Mouse (Mus musculus): ENCODE results near the gene Eif4e. TPM values are rescaled to one million over a fixed set of nuclear protein-coding genes. Genes with fewer than 3 reads are reported as not detected.

Eif4e gene
- polyA plus RNA-seq, 1 experiment = not detected

- no peak for TF ChIP-seq CTCF (IDR thresholded peaks at IDR 0.05; ENCODE audit: insufficient read depth, low read depth, low read length)
- no peak for TF ChIP-seq POLR2A (IDR thresholded peaks at IDR 0.05; ENCODE audit: insufficient read depth, low read depth, low read length)
- WGBS = 89% methylated on average over 3 of the region's 3 CpGs
- H3K27ac ChIP-seq (ENCODE audit: insufficient read depth, low read depth, low read length) = no peak overlapping the region
- H3K4me1 ChIP-seq (ENCODE audit: control insufficient read depth, insufficient read depth, low read length) = no peaks in the 10 kb centered on the region
- H3K4me3 ChIP-seq (ENCODE audit: insufficient read depth, low read depth, low read length) = no peak overlapping the region
These were observed 11.2 kb upstream of the Eif4e start for GRCm38 (mm10) chr3:138514749-138515148.

GRCm38 (mm10) chr3:138515656-138516370 is 10.2 kb upstream of the Eif4e start:
- 61% methylated on average over 10 of the region's 10 CpGs for WGBS
- no peaks in the 10 kb centered on the region for H3K4me1 ChIP-seq (ENCODE audit: control insufficient read depth, insufficient read depth, low read length)
- H3K4me3 ChIP-seq (ENCODE audit: insufficient read depth, low read depth, low read length) = no peak overlapping the region
- H3K27ac ChIP-seq (ENCODE audit: insufficient read depth, low read depth, low read length) = no peak overlapping the region
- no peak for TF ChIP-seq CTCF (IDR thresholded peaks at IDR 0.05; ENCODE audit: insufficient read depth, low read depth, low read length)
- TF ChIP-seq POLR2A (IDR thresholded peaks at IDR 0.05; ENCODE audit: insufficient read depth, low read depth, low read length) = no peak

- TF ChIP-seq POLR2A (IDR thresholded peaks at IDR 0.05; ENCODE audit: insufficient read depth, low read depth, low read length) (no peak), CTCF (IDR thresholded peaks at IDR 0.05; ENCODE audit: insufficient read depth, low read depth, low read length) (no peak)
- no peak overlapping the region for H3K4me3 ChIP-seq (ENCODE audit: insufficient read depth, low read depth, low read length)
- no peak overlapping the region for H3K27ac ChIP-seq (ENCODE audit: insufficient read depth, low read depth, low read length)
- H3K4me1 ChIP-seq (ENCODE audit: control insufficient read depth, insufficient read depth, low read length) = no peaks in the 10 kb centered on the region
- WGBS = 80% methylated on average over 3 of the region's 3 CpGs
These were observed 8.1 kb upstream of the Eif4e start for GRCm38 (mm10) chr3:138517881-138518280.

GRCm38 (mm10) chr3:138519218-138519617 is 6.8 kb upstream of the Eif4e start:
- Histone ChIP-seq H3K27ac (ENCODE audit: insufficient read depth, low read depth, low read length) (no peak overlapping the region), H3K4me3 (ENCODE audit: insufficient read depth, low read depth, low read length) (no peak overlapping the region), H3K4me1 (ENCODE audit: control insufficient read depth, insufficient read depth, low read length) (no peaks in the 10 kb centered on the region)
- TF ChIP-seq POLR2A (IDR thresholded peaks at IDR 0.05; ENCODE audit: insufficient read depth, low read depth, low read length) (no peak), CTCF (IDR thresholded peaks at IDR 0.05; ENCODE audit: insufficient read depth, low read depth, low read length) (no peak)
- WGBS = 87% methylated on average over 6 of the region's 6 CpGs

- H3K4me3 ChIP-seq (ENCODE audit: insufficient read depth, low read depth, low read length) = no peak overlapping the region
- peaks cover 7% of the 10 kb centered on the region for H3K4me1 ChIP-seq (ENCODE audit: control insufficient read depth, insufficient read depth, low read length)
- H3K27ac ChIP-seq (ENCODE audit: insufficient read depth, low read depth, low read length) = no peak overlapping the region
- no peak for TF ChIP-seq POLR2A (IDR thresholded peaks at IDR 0.05; ENCODE audit: insufficient read depth, low read depth, low read length)
- no peak for TF ChIP-seq CTCF (IDR thresholded peaks at IDR 0.05; ENCODE audit: insufficient read depth, low read depth, low read length)
- 95% methylated on average over 4 of the region's 4 CpGs for WGBS
These were observed 2.0 kb upstream of the Eif4e start for GRCm38 (mm10) chr3:138523956-138524355.

- Histone ChIP-seq H3K27ac (ENCODE audit: insufficient read depth, low read depth, low read length) (no peak overlapping the region), H3K4me1 (ENCODE audit: control insufficient read depth, insufficient read depth, low read length) (peaks cover 7% of the 10 kb centered on the region), H3K4me3 (ENCODE audit: insufficient read depth, low read depth, low read length) (no peak overlapping the region)
- 74% methylated on average over 8 of the region's 8 CpGs for WGBS
- TF ChIP-seq POLR2A (IDR thresholded peaks at IDR 0.05; ENCODE audit: insufficient read depth, low read depth, low read length) (no peak), CTCF (IDR thresholded peaks at IDR 0.05; ENCODE audit: insufficient read depth, low read depth, low read length) (no peak)
These were observed 485 bp upstream of the Eif4e start for GRCm38 (mm10) chr3:138525494-138525893.

GRCm38 (mm10) chr3:138526916-138527666 is 1.1 kb downstream of the Eif4e start:
- peaks cover 10% of the 10 kb centered on the region for H3K4me1 ChIP-seq (ENCODE audit: control insufficient read depth, insufficient read depth, low read length)

GRCm38 (mm10) chr3:138527667-138528231 is 1.8 kb downstream of the Eif4e start:
- Histone ChIP-seq H3K27ac (ENCODE audit: insufficient read depth, low read depth, low read length) (no peak overlapping the region), H3K4me3 (ENCODE audit: insufficient read depth, low read depth, low read length) (peak overlapping the region; percentile 94), H3K4me1 (ENCODE audit: control insufficient read depth, insufficient read depth, low read length) (peaks cover 10% of the 10 kb centered on the region)
- under 1% methylated on average over 63 of the region's 64 CpGs for WGBS
- no peak for TF ChIP-seq POLR2A (IDR thresholded peaks at IDR 0.05; ENCODE audit: insufficient read depth, low read depth, low read length)
- TF ChIP-seq CTCF (IDR thresholded peaks at IDR 0.05; ENCODE audit: insufficient read depth, low read depth, low read length) = no peak

More at GRCm38 (mm10) chr3:138526916-138527666, 1.1 kb downstream of the Eif4e start:
- H3K27ac ChIP-seq (ENCODE audit: insufficient read depth, low read depth, low read length) = peak overlapping the region; percentile 71
- no peak for TF ChIP-seq CTCF (IDR thresholded peaks at IDR 0.05; ENCODE audit: insufficient read depth, low read depth, low read length)
- peak; percentile 49; the same call in 1 of the 2 replicates for TF ChIP-seq POLR2A (IDR thresholded peaks at IDR 0.05; ENCODE audit: insufficient read depth, low read depth, low read length)
- WGBS = 1% methylated on average over 85 of the region's 85 CpGs
- H3K4me3 ChIP-seq (ENCODE audit: insufficient read depth, low read depth, low read length) = peak overlapping the region; percentile 94

GRCm38 (mm10) chr3:138528265-138528664 is 2.3 kb downstream of the Eif4e start:
- TF ChIP-seq POLR2A (IDR thresholded peaks at IDR 0.05; ENCODE audit: insufficient read depth, low read depth, low read length) = no peak
- no peak for TF ChIP-seq CTCF (IDR thresholded peaks at IDR 0.05; ENCODE audit: insufficient read depth, low read depth, low read length)
- WGBS = 3% methylated on average over 16 of the region's 16 CpGs
- peaks cover 10% of the 10 kb centered on the region for H3K4me1 ChIP-seq (ENCODE audit: control insufficient read depth, insufficient read depth, low read length)
- peak overlapping the region; percentile 94 for H3K4me3 ChIP-seq (ENCODE audit: insufficient read depth, low read depth, low read length)
- no peak overlapping the region for H3K27ac ChIP-seq (ENCODE audit: insufficient read depth, low read depth, low read length)

All from olfactory bulb, adult 2 months (tissue).